12 mouse cellular contexts compared by ENCODE assay signal in the genomic region with DNA sequence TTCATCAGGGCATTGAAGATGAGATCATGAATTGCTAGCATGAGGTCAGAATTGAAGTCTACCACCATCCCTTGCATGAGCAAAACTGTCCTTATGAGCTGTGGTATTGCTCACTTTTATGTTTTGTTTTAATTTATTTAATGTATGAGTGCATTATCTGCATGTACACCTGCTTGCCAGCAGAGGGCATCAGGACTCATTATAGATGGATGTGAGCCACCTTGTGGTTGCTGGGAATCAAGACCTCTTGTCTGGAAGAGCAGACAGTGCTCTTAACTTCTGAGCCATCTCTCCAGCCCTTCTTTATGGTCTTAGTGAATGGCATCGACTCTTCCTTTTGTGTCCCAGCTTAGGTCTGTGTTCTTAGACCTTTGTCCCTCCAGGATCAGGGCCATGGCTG. TPM values are rescaled to one million over a fixed set of nuclear protein-coding genes. Genes with fewer than 3 reads are reported as not detected.
DNase-seq lines count a peak whose midpoint lies in the region; ATAC-seq and TF ChIP-seq lines count a peak whose summit lies in the region.
"Had no signal": no experiment of that assay in that cellular context is flagged by ENCODE, and none has a peak within 500 bp of the region (broad histone marks: within the 10 kb centered on the region; RNA-seq: fewer than 3 reads in every experiment).

No protein-coding gene starts in this region.

- peak in 1 of 2 experiments; percentile 22; a peak in 2 of 4 replicates for TF ChIP-seq EP300 in MEL (IDR thresholded peaks at IDR 0.05; ENCODE audit: low read depth in 1 of 2, low read length in 2 of 2)

- no peak overlapping the region for H3K9ac ChIP-seq in MEL (ENCODE audit: control insufficient read depth, low read depth, low read length, poor library complexity, severe bottlenecking)
- H3K9ac ChIP-seq in forebrain, embryonic 14.5 days (ENCODE audit: low read length) = no peak overlapping the region

- peak; percentile 65 for ATAC-seq in granulocyte monocyte progenitor cell, adult 5-6 weeks (replicated peaks; ENCODE audit: poor library complexity, severe bottlenecking)
- no peak for ATAC-seq in forebrain, embryonic 14.5 days
- ATAC-seq: midbrain, embryonic 16.5 days had no signal

- H3K4me3 ChIP-seq in left cerebral cortex, adult 2 months = no peak overlapping the region
- no peak overlapping the region for H3K4me3 ChIP-seq in MEL (ENCODE audit: control insufficient read depth in 1 of 2, insufficient read depth in 1 of 2, low read depth in 2 of 2, low read length in 2 of 2)
- no peak overlapping the region for H3K4me3 ChIP-seq in forebrain, embryonic 14.5 days (ENCODE audit: low read depth, low read length)

- H3K27me3 ChIP-seq in MEL (ENCODE audit: control insufficient read depth in 1 of 2, insufficient read depth in 2 of 2, low read length in 2 of 2) = no peaks in the 10 kb centered on the region
- H3K27me3 ChIP-seq in forebrain, embryonic 14.5 days (replicated peaks; ENCODE audit: control insufficient read depth, insufficient read depth, low read length) = no peaks in the 10 kb centered on the region

- TF ChIP-seq CTCF in left cerebral cortex, adult 2 months (IDR thresholded peaks at IDR 0.05) = peak; percentile 49
- TF ChIP-seq CTCF in MEL (IDR thresholded peaks at IDR 0.05 in 2 of 3, conservative IDR thresholded peaks at IDR 0.05 in 1 of 3; ENCODE audit: control insufficient read depth in 1 of 3, insufficient read depth in 1 of 3, low read depth in 2 of 3, low read length in 3 of 3, poor library complexity in 1 of 3, severe bottlenecking in 1 of 3) = peak in 2 of 3 experiments; percentile 82 to 85

- H3K4me1 ChIP-seq in MEL (ENCODE audit: control insufficient read depth in 1 of 2, insufficient read depth in 2 of 2, low read length in 2 of 2) = peaks cover 0 to 5% of the 10 kb centered on the region in 2 experiments; a peak in 2 of 4 replicates
- H3K4me1 ChIP-seq in forebrain, embryonic 14.5 days (ENCODE audit: control insufficient read depth, insufficient read depth, low read length) = no peaks in the 10 kb centered on the region; the same call in 1 of the 2 replicates

- no peaks in the 10 kb centered on the region for H3K9me3 ChIP-seq in MEL (replicated peaks; ENCODE audit: insufficient read depth, low read length)
- peaks cover 4% of the 10 kb centered on the region; the same call in 1 of the 2 replicates for H3K9me3 ChIP-seq in forebrain, embryonic 14.5 days (replicated peaks; ENCODE audit: control insufficient read depth, low read length)

- H3K79me2 ChIP-seq in MEL (ENCODE audit: control insufficient read depth, insufficient read depth, low read length, poor library complexity) = no peaks in the 10 kb centered on the region

- intact Hi-C loops in left cerebral cortex, adult 2 months (cut with DNase I) = no loop called here

- TF ChIP-seq POLR2A in MEL (IDR thresholded peaks at IDR 0.05; ENCODE audit: control insufficient read depth in 1 of 2, insufficient read depth in 1 of 2, low read depth in 1 of 2, low read length in 2 of 2, poor library complexity in 1 of 2) = no peak

- DNase-seq in left cerebral cortex, adult 2 months (ENCODE audit: extremely low spot score in 1 of 2, low spot score in 2 of 2) = no peak
- DNase-seq in left cerebral cortex, adult 11 months (ENCODE audit: low spot score) = no peak
- DNase-seq in CD4-positive helper T cell, adult 2 months (ENCODE audit: low read depth, low spot score) = peak; percentile 51
- DNase-seq in MEL (ENCODE audit: low read depth, low spot score) = peak; percentile 83
- DNase-seq in adrenal gland, adult (ENCODE audit: inconsistent age in 2 of 2, low spot score in 1 of 2) = no peak
- no peak for DNase-seq in forebrain, embryonic 14.5 days (ENCODE audit: low spot score)
- DNase-seq in adrenal gland, postnatal 10 days = no peak
- DNase-seq: adrenal gland, adult 8-10 months; kidney, postnatal 14 days; right cerebral cortex, postnatal 14 days had no signal

- H3K4me2 ChIP-seq in forebrain, embryonic 14.5 days (ENCODE audit: low read length) = no peak overlapping the region

- peaks cover 2 to 3% of the 10 kb centered on the region in 2 experiments for H3K36me3 ChIP-seq in MEL (ENCODE audit: control insufficient read depth in 1 of 2, insufficient read depth in 2 of 2, low read length in 2 of 2)
- no peaks in the 10 kb centered on the region for H3K36me3 ChIP-seq in forebrain, embryonic 14.5 days (ENCODE audit: control insufficient read depth, insufficient read depth, low read length)

- peak; percentile 80 for TF ChIP-seq RAD21 in MEL (IDR thresholded peaks at IDR 0.05; ENCODE audit: low read depth, low read length)

- 100% methylated on average over 1 of the region's 1 CpGs for WGBS in forebrain, embryonic 14.5 days

- no peak overlapping the region for H3K27ac ChIP-seq in left cerebral cortex, adult 2 months
- H3K27ac ChIP-seq in MEL (ENCODE audit: control insufficient read depth, low read depth, low read length) = no peak overlapping the region
- H3K27ac ChIP-seq in forebrain, embryonic 14.5 days (ENCODE audit: low read depth, low read length) = no peak overlapping the region

TF ChIP-seq in MEL, 35 proteins besides CTCF, POLR2A, EP300 and RAD21 (continues in another document):
- TF ChIP-seq CHD2 (IDR thresholded peaks at IDR 0.05; ENCODE audit: low read length) (no peak), ETS1 (IDR thresholded peaks at IDR 0.05; ENCODE audit: low read depth, low read length) (no peak), ZC3H11A (IDR thresholded peaks at IDR 0.05; ENCODE audit: low read depth, low read length) (peak; percentile 87), MAZ (IDR thresholded peaks at IDR 0.05; ENCODE audit: low read depth, low read length) (no peak), USF1 (IDR thresholded peaks at IDR 0.05; ENCODE audit: low read depth, low read length) (no peak), GATA1 (IDR thresholded peaks at IDR 0.05; ENCODE audit: low read depth, low read length) (no peak), USF2 (IDR thresholded peaks at IDR 0.05; ENCODE audit: borderline replicate concordance in 1 of 2, insufficient read depth in 1 of 2, low read depth in 1 of 2, low read length in 2 of 2) (no peak), SMC3 (IDR thresholded peaks at IDR 0.05; ENCODE audit: low read depth, low read length) (peak; percentile 100), SIN3A (IDR thresholded peaks at IDR 0.05; ENCODE audit: low read length) (0 out of 2 replicates have a peak, but pooled peaks have one; percentile 35), POLR2AphosphoS2 (IDR thresholded peaks at IDR 0.05; ENCODE audit: low read length) (no peak), MAFK (IDR thresholded peaks at IDR 0.05; ENCODE audit: borderline replicate concordance, low read depth, low read length) (no peak), MAX (IDR thresholded peaks at IDR 0.05; ENCODE audit: low read length) (no peak), BHLHE40 (IDR thresholded peaks at IDR 0.05; ENCODE audit: borderline replicate concordance, low read depth, low read length) (no peak), UBTF (IDR thresholded peaks at IDR 0.05; ENCODE audit: borderline replicate concordance, insufficient read depth, low read depth, low read length) (no peak), TAL1 (IDR thresholded peaks at IDR 0.05; ENCODE audit: low read length) (no peak), POLR2AphosphoS5 (IDR thresholded peaks at IDR 0.05; ENCODE audit: borderline replicate concordance, low read depth, low read length) (no peak), CHD1 (IDR thresholded peaks at IDR 0.05; ENCODE audit: low read depth, low read length) (no peak), MEF2A (IDR thresholded peaks at IDR 0.05; ENCODE audit: extremely low read depth, insufficient replicate concordance, low read depth, low read length, poor library complexity, severe bottlenecking) (no peak), TBP (IDR thresholded peaks at IDR 0.05; ENCODE audit: low read depth, low read length) (no peak; the same call in 1 of the 2 replicates), ZMIZ1 (IDR thresholded peaks at IDR 0.05; ENCODE audit: low read depth, low read length) (no peak), JUND (IDR thresholded peaks at IDR 0.05; ENCODE audit: low read depth, low read length) (peak; percentile 61; the same call in 1 of the 2 replicates), E2F4 (IDR thresholded peaks at IDR 0.05; ENCODE audit: borderline replicate concordance, low read depth, low read length) (no peak), RCOR1 (IDR thresholded peaks at IDR 0.05; ENCODE audit: low read depth, low read length) (no peak), NRF1 (IDR thresholded peaks at IDR 0.05; ENCODE audit: insufficient read depth, low read depth, low read length, poor library complexity, severe bottlenecking) (no peak), TCF12 (IDR thresholded peaks at IDR 0.05; ENCODE audit: low read depth, low read length) (no peak), GABPA (IDR thresholded peaks at IDR 0.05; ENCODE audit: low read depth, low read length) (no peak), MYC (IDR thresholded peaks at IDR 0.05; ENCODE audit: low read depth, low read length) (no peak), ZKSCAN1 (IDR thresholded peaks at IDR 0.05; ENCODE audit: low read depth, low read length) (no peak), MXI1 (IDR thresholded peaks at IDR 0.05; ENCODE audit: low read depth, low read length) (no peak), ZNF384 (IDR thresholded peaks at IDR 0.05; ENCODE audit: low read depth, low read length) (no peak)

RNA-seq across cellular contexts. Expression of gene Ttc7, which starts 39.0 kb away (rescaled TPM):
- total RNA-seq in left cerebral cortex, adult 2 months (2021) = 10 to 100 TPM; 11.8 to 13.2 TPM
- total RNA-seq in MEL (2012; rRNA removed) = 19.9 and 22.8 TPM in 2 replicates
- polyA plus RNA-seq in MEL (2012; ENCODE audit: insufficient read depth in 1 of 2, insufficient read length in 2 of 2, low read depth in 1 of 2, low replicate concordance in 2 of 2, missing spikeins in 1 of 2) = 10 to 100 TPM in 1 of 2 experiments, not detected in 1; 42.4 TPM
- total RNA-seq in granulocyte monocyte progenitor cell, adult 5-6 weeks (2014; fragmentation: Nextera tagmentation) = 68.9 and 94.1 TPM in 2 replicates
- total RNA-seq in granulocyte monocyte progenitor cell, adult 5-6 weeks (2017) = 42.2 and 46.7 TPM in 2 replicates
- 4.1 and 4.8 TPM in 2 replicates for polyA plus RNA-seq in forebrain, embryonic 14.5 days (2014; fragmentation: Nextera tagmentation; extraction: Ambion mirVana)
- total RNA-seq in adrenal gland, postnatal 10 days (2021) = 10 to 100 TPM; 11.7 to 13.7 TPM

RNA-seq across cellular contexts. Expression of gene Mcfd2, which starts 55.9 kb away (rescaled TPM):
- total RNA-seq in left cerebral cortex, adult 2 months (2021) = 10 to 100 TPM; 56.6 to 60.0 TPM
- 41.4 and 52.6 TPM in 2 replicates for total RNA-seq in MEL (2012; rRNA removed)
- 10 to 100 TPM in 1 of 2 experiments, not detected in 1; 50.4 TPM for polyA plus RNA-seq in MEL (2012; ENCODE audit: insufficient read depth in 1 of 2, insufficient read length in 2 of 2, low read depth in 1 of 2, low replicate concordance in 2 of 2, missing spikeins in 1 of 2)
- 64.9 and 73.6 TPM in 2 replicates for total RNA-seq in granulocyte monocyte progenitor cell, adult 5-6 weeks (2014; fragmentation: Nextera tagmentation)
- 112 and 128 TPM in 2 replicates for total RNA-seq in granulocyte monocyte progenitor cell, adult 5-6 weeks (2017)
- polyA plus RNA-seq in forebrain, embryonic 14.5 days (2014; fragmentation: Nextera tagmentation; extraction: Ambion mirVana) = 56.1 and 63.4 TPM in 2 replicates
- total RNA-seq in adrenal gland, postnatal 10 days (2021) = 100 to 1,000 TPM; 124 to 155 TPM

Comparison
In these comparisons a context has a peak if more than half of its experiments do, and no peak if none do; other contexts are left out.
1. DNase-seq: peak in CD4-positive helper T cell, adult 2 months (single experiment) and MEL (single experiment); none in left cerebral cortex, adult 2 months (0 of 2), left cerebral cortex, adult 11 months (single experiment), adrenal gland, adult (0 of 2), forebrain, embryonic 14.5 days (single experiment) and adrenal gland, postnatal 10 days (single experiment).